Mouse (Mus musculus) layer of hippocampus, adult 8-10 months (tissue): ENCODE data around the gene 4921501E09Rik. TPM values are rescaled to one million over a fixed set of nuclear protein-coding genes. Genes with fewer than 3 reads are reported as not detected.
"Not testable (repeated sequence)": the region's sequence is repeated elsewhere in the genome, so short reads cannot be mapped to it uniquely, and the experiment has no call there.

Experiments used
- DNase-seq, 2 experiments: peaks; one replicate each; pipeline ENCODE4 v3.0.0; 2022; ENCODE audit warnings: low spot score in 2 of 2
- total RNA-seq, 4 experiments: library from RNA; stranded (reverse); gene quantifications; 2 replicates each; pipeline ENCODE4 v1.2.4; 2022

Gene 4921501E09Rik
- under 1 TPM in 1 of 4 experiments, not detected in 3; 0.16 TPM for total RNA-seq

DNA sequence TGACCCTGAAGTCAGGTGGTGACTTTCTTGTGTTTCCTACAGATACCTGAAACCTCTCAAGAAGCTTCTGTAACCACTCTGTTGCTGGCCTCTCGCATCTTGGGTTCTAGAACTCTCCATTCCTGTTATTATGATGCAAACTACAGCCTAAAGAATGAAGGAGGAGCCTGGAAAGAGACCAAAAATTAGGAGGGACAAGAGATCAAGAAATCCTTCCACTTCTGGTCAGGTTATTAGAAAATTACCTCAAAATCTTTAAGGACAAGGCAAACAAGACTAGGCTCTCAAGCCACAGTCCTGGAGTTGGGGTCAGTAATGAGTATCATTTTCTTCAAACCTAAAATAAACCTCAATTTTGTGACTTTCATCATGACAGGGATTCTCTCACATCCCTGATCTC is at the start of gene 4921501E09Rik:
TSS of gene 4921501E09Rik (minus strand) at position 101 of the 400 bp plus-strand sequence.
- DNase-seq: no peak

DNA sequence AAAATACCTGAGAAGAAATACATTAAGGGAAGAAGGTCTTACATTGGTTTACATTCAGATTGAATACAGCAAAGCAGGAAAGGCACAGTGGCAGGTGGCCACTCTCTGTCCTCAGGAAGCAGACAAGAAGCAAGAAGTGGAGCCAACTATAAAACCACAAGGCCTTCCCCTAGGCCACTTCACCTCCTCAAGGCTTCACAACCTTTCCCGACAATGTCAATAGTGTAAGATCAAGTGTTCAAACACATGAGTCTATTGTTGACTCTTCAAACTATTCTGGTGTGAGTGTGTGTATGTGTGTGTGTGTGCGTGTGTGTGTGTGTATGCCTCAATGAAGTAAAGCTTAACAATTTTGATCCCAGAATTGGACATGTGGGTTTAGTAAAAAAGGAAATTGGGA is 29.5 kb upstream of the 4921501E09Rik start:
- no peak for DNase-seq

DNA sequence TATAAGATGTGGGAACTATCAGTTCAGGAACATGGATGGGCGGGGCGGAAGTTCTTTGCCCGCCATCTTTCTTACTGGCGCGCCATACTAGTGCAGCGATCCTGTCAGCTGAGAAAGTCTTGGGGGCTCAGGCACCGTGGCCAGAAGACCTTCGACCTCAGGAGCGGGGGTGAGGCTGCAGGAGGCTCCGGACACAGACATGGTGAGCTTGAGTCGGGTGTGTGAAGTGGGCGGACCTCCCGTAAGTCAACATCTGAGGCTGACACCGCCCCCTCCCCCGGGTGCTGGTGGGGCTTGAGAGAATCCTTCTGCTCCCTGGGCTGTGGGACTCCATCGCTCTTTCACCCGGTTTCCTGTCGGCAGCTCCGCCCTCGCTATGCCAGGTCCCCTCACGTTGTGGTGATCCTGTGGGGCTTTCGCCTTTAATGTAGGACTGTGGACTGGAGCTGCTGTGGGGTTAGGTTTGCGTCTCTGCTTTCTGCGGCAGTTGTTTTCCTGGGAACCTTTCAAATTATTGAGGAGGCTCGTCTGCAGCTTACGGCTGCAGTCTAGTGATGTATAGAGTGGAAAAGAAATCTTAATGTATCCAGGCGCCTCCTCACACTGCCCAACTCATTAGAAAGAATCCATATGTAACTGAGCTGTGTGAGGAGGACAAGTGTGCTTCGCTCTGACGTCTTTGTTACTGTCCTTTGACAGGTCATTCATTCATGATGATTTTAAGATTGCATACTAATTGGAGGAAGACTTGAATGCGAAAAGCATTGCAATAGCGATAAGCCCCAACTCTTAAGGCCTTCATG is 24.7 kb upstream of the 4921501E09Rik start:
- DNase-seq: peak; percentile 71 to 84

DNA sequence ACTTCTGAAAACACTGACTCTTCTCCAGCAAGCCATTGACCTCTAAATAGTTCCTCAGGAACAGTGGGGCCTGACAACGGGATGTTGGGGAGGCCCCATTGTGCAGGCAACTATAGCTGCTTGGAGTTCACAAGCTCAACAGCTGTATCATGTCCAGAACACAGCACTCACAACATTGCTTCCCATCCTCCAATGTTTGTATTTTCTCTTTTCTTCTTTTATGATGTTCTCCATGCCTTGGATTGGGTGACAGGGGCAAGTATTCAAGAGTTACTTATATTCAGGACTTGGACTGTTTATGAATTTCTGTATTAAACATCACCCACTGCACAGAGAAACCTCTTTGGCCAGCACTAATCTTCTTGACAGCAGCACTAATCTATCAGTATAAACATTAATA is 23.8 kb upstream of the 4921501E09Rik start:
- no peak for DNase-seq

DNA sequence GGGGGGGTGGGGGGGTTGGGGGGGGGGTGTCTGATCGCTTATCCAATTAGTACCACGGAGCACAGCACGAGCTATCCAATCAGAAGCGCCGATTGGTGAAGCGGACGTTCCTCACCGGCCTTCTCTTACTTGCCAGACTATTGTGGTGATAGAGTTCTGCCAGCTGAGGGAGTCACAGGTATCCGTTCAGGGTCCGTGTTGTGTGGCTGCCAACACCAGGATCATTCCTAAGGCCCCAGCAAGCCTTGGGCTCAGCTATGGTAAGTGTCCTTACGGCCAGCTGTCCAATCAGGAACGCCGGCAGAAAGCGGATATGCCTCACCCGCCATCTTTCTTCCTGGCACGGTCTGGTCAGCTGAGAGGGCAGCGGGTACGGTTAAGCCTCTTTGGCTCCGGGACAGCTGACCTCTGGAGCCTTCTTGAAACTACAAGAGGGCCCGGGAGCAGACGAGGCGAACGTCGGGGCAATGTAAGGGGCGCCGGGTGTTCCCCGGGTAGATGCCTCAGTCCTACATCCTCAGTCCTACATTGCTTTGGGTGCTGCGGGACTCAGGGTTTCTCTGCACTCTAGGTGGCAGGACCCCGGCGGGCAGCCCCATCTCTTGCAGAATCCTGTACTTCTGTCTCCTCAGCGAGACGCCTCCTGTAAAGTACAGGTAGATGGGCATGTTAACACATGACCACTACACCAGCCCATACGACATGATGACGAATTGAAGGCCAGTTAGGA is 21.5 kb upstream of the 4921501E09Rik start, which contains the start of gene Zfp563:
TSS of gene Zfp563 (plus strand) at position 91 of the 730 bp plus-strand sequence.
- DNase-seq: peak; percentile 91 to 95

DNA sequence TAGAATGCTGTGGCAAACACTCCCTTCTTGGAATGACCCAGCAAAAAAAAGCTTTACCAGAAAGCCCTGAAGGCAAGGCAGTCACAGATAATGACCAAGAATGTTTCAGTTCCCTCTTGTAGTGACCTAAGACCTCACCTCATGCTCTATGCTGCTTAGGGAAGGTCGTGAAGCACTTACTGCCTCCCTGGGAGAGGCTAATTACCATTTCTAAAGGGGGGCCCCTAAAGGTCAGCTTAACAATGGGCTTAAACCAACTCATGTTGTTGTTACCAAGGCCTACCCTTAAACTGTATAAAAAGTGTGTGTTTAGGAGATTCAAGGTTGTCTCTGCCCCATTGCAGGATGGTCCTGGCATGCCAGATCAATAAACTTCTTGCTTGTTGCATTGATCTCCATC is 4.9 kb downstream of the 4921501E09Rik start:
- no peak for DNase-seq

DNA sequence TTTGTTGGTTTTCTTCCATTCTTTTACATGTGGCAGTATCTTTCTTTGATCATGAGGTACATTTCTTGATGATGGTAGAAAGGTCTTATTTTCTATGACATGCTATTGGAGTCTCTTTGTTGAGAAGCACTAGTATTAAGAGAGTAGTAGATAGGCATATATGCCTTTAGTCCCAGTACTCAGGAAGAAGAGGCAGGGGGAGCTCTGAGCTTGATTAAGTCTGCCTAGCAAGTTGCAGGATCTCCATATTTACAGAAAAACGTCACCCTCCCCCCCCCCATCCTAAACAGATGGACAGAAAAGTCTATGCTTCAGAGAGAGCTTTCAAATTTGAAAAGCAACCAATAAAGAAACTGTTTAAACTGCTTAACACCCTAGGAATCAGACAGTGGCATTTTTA is 9.1 kb downstream of the 4921501E09Rik start:
- no peak for DNase-seq

DNA sequence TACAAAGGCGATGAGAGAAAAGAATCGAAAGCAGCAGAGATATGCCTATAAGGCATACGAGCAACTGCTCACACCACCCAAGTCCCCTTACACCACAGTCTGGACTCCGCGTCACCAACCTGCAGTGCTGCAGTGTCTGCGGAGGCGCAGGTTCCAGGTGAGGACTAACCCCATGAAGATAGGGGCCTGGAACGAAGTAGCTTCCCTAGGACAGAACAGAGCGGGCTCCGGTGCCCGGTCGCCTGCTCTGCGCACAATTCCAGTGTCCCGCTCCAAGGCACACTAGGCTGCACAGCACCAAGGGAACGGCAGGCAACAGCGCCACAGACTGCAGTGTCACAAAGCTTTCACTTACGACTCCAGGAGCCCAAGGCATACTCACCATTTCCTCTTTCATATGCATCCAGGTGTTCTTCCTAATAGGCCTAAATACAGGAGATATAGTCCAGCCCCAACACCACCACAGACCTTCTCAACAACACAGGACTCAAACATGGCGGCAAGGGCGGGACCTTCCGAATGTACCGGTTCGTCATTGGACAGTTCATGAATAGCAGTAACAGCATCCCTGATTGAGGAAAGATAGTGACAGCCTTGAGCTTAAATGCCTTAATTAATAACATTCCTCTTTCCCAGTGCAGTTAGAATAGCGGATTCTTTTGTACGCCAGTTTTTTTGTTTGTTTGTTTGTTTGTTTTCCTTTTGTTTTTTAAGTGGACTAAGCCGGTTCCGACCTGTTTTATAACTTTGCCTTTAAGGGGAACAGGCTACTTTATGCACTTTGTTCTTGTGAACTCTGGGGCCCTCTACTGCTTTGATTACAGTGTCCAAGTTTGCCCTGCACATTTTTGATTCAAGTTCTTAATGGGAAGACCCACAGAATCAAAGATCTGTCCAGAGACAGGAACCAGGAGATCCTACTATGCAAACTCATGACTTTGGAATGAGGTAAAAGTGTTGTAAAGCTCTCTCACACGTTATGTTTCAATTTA is 34.7 kb downstream of the 4921501E09Rik start, which contains the start of gene Zfp763:
TSS of gene Zfp763 (minus strand) at position 503 of the 992 bp plus-strand sequence.
- peak; percentile 78 to 80 for DNase-seq

DNA sequence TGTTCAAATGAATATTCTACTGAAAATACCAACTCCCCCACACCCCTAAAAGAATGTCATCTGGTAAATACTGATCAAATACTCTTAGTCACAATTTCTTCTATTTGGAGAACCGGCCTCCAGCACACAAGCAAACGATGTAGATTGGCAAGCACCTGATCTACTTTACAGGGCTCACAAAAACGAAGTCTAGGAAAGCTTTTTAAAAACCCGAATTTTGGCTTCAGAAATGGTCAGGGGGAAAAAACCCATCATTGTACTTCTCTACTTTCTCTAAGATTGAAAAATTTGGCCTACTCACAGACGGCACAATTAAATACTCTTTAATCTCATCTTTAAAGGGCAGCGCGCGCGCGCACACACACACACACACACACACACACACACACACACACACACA is 35.5 kb downstream of the 4921501E09Rik start:
- DNase-seq: no peak

DNA sequence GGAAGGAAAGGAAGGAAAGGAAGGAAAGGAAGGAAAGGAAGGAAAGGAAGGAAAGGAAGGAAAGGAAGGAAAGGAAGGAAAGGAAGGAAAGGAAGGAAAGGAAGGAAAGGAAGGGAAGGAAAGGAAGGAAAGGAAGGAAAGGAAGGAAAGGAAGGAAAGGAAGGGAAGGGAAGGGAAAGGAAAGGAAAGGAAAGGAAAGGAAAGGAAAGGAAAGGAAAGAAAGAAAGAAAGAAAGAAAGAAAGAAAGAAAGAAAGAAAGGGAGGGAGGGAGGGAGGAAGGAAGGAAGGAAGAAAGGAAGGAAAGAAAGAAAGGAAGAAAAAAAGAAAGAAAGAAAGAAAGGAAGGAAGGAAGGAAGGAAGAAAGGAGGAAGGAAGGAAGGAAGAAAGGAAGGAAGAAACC is 47.4 kb downstream of the 4921501E09Rik start:
- DNase-seq: not testable (repeated sequence)

Other genes with a start within 250 kb of the 4921501E09Rik start
- gene Zfp799, start 237.8 kb downstream of the 4921501E09Rik start, total RNA-seq: 10 to 100 TPM; 27.5 to 36.6 (median 30.4) TPM
- gene Zfp870, start 176.4 kb downstream of the 4921501E09Rik start, total RNA-seq: 10 to 100 TPM in 3 of 4 experiments, 1 to 10 TPM in 1; 7.9 to 12.4 (median 11.4) TPM
- gene Cyp4f14, start 150.7 kb downstream of the 4921501E09Rik start, total RNA-seq: 1 to 10 TPM; 5.2 to 8.0 (median 6.4) TPM
- 10 to 100 TPM; 29.2 to 42.1 (median 33.4) TPM for gene Cyp4f13, start 120.7 kb downstream of the 4921501E09Rik start, total RNA-seq
- 1 to 10 TPM; 4.6 to 6.2 (median 5.2) TPM for gene Zfp472, start 102.2 kb downstream of the 4921501E09Rik start, total RNA-seq
- gene Zfp952, start 74.9 kb downstream of the 4921501E09Rik start, total RNA-seq: 10 to 100 TPM; 16.1 to 19.9 (median 18.1) TPM
- 10 to 100 TPM; 17.6 to 24.6 (median 18.5) TPM for gene Zfp763, start 34.7 kb downstream of the 4921501E09Rik start, total RNA-seq
- gene Zfp563, start 21.3 kb upstream of the 4921501E09Rik start, total RNA-seq: 10 to 100 TPM; 15.7 to 24.7 (median 20.8) TPM
- 1 to 10 TPM; 3.4 to 5.9 (median 4.4) TPM for gene Morc2b, start 71.6 kb upstream of the 4921501E09Rik start, total RNA-seq
- gene Olfr55, start 100.4 kb upstream of the 4921501E09Rik start, total RNA-seq: under 1 TPM in 1 of 4 experiments, not detected in 3; 0.36 TPM
- gene Olfr239, start 123.2 kb upstream of the 4921501E09Rik start, total RNA-seq: not detected
- 1 to 10 TPM in 3 of 4 experiments, under 1 TPM in 1; 0.75 to 1.5 (median 1.2) TPM for gene Olfr1564, start 153.6 kb upstream of the 4921501E09Rik start, total RNA-seq
- gene Zfp955a, start 187.1 kb upstream of the 4921501E09Rik start, total RNA-seq: 10 to 100 TPM; 12.7 to 13.8 (median 13.3) TPM
- not detected for gene Olfr63, start 196.6 kb upstream of the 4921501E09Rik start, total RNA-seq
- 10 to 100 TPM; 25.4 to 38.6 (median 31.1) TPM for gene Zfp955b, start 221.5 kb upstream of the 4921501E09Rik start, total RNA-seq